Mouse (Mus musculus): ENCODE measurements around the gene Il12a. TPM values are rescaled to one million over a fixed set of nuclear protein-coding genes. Genes with fewer than 3 reads are reported as not detected.

The Il12a gene
- polyA plus RNA-seq, 1 experiment from 2014 or later = 0.14 TPM

Other genes with a start within 250 kb of the Il12a start
- gene 1110032F04Rik, start 178.9 kb downstream of the Il12a start, polyA plus RNA-seq (2015; fragmentation: Nextera tagmentation; extraction: Ambion mirVana) = 0.60 and 0.63 TPM in 2 replicates